Mouse (Mus musculus) liver, embryonic 14.5 days (tissue): Measurements from ENCODE around the gene Igsf21. TPM values are rescaled to one million over a fixed set of nuclear protein-coding genes. Genes with fewer than 3 reads are reported as not detected.

Source experiments
- ATAC-seq: fragments of 200-750 bp; cut with Nextera tagmentation; 2 replicates; pipeline ENCODE4 v1.8.0; 2017; ENCODE audit warnings: moderate number of reproducible peaks, mild to moderate bottlenecking, moderate library complexity; ENCODE audit not compliant: insufficient read depth
- DNase-seq, 3 experiments: peaks; one replicate each; pipeline ENCODE4 v3.0.0-alpha.2; 2012 to 2013; ENCODE audit warnings: low read depth in 3 of 3, low spot score in 3 of 3
- H3K27ac ChIP-seq: fragments of 300-500 bp; sonication (generic); 2 replicates; pipeline ENCODE4 v1.5.1; 2014; ENCODE audit warnings: moderate library complexity, mild to moderate bottlenecking, control low read depth, inconsistent platforms
- H3K27me3 ChIP-seq: fragments of 300-500 bp; sonication (generic); 2 replicates; pipeline ENCODE4 v1.6.1; 2014; ENCODE audit warnings: mild to moderate bottlenecking, low read length, moderate library complexity; ENCODE audit not compliant: control insufficient read depth, insufficient read depth
- H3K36me3 ChIP-seq: fragments of 300-500 bp; sonication (generic); replicated peaks from 2 replicates; pipeline ENCODE4 v1.6.1; 2014; ENCODE audit warnings: low read depth; ENCODE audit not compliant: control insufficient read depth, insufficient read depth
- H3K4me1 ChIP-seq, 2 experiments: fragments of 200-500 bp in 1 of 2; fragments of 300-500 bp in 1 of 2; sonication (generic) in 1 of 2; replicated peaks; 2 replicates each; pipeline ENCODE4 v1.6.1; 2012 to 2014; ENCODE audit warnings: antibody characterized with exemption in 1 of 2, inconsistent platforms in 1 of 2, low read length in 1 of 2; ENCODE audit not compliant: control insufficient read depth in 2 of 2, insufficient read depth in 2 of 2
- H3K4me2 ChIP-seq: fragments of 300-500 bp; sonication (generic); 2 replicates; pipeline ENCODE4 v1.6.1; 2014; ENCODE audit warnings: low read depth, mild to moderate bottlenecking, control low read depth, moderate library complexity
- H3K4me3 ChIP-seq, 2 experiments: fragments of 200-500 bp in 1 of 2; fragments of 300-500 bp in 1 of 2; sonication (generic) in 1 of 2; 2 replicates each; pipeline ENCODE4 v1.5.1; 2012 to 2014; ENCODE audit warnings: low read depth in 2 of 2, low read length in 2 of 2, mild to moderate bottlenecking in 2 of 2, control low read depth in 1 of 2, inconsistent platforms in 1 of 2, moderate library complexity in 1 of 2; ENCODE audit not compliant: insufficient read depth in 1 of 2
- H3K9ac ChIP-seq: fragments of 300-500 bp; sonication (generic); replicated peaks from 2 replicates; pipeline ENCODE4 v1.6.1; 2014; ENCODE audit warnings: mild to moderate bottlenecking, control low read depth, moderate library complexity
- H3K9me3 ChIP-seq: fragments of 300-500 bp; sonication (generic); 2 replicates; pipeline ENCODE4 v1.6.1; 2016; ENCODE audit warnings: low read length, mixed read lengths; ENCODE audit not compliant: control insufficient read depth
- CTCF ChIP-seq: IDR thresholded peaks from 2 replicates; pipeline ENCODE4 v1.5.1; 2016; ENCODE audit warnings: antibody characterized with exemption, low read depth, control low read depth
- EP300 ChIP-seq: IDR thresholded peaks from 2 replicates; pipeline ENCODE4 v1.6.1; 2016; ENCODE audit warnings: antibody characterized with exemption, low read depth
- WGBS: fragments of 180-500 bp; shearing (Covaris S2); extraction: QIAGEN DNeasy Blood & Tissue Kit; methylation state at CpG from one replicate; pipeline ENCODE4 v1.1.7; 2014; ENCODE audit not compliant: insufficient replicate concordance; 5-methylcytosine and 5-hydroxymethylcytosine counted together
- polyA plus RNA-seq, 2 experiments: library from polyadenylated mRNA; depleted of rRNA in 1 of 2; stranded (reverse) in 1 of 2; unstranded in 1 of 2; fragments of >200 nt; fragmentation: Nextera tagmentation in 1 of 2; extraction: Ambion mirVana in 1 of 2; gene quantifications; 2 replicates each; pipeline versions ENCODE4 v1.2.1 to v1.2.3; 2012 to 2014

Gene Igsf21
- polyA plus RNA-seq, 2 experiments: 0.18 TPM; not detected in 1

DNA sequence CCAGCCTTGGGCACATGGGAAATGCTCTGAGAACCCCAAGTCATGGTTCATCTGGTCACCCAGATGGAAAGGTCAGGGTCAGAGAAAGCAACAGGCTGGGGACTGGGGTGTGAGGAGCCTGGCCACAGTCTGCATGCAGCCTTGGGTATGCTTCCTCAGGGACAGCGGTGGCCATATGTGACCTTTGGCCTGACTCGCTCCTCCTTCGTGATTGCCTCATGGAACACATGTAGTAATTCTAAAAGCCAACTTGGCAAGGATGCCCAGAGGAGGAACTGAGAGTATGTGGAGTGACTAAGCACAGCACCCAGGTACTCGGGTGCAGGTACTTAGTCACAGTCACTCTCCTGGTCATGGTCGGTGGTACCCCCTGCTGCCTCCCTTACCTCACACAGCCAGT is 245.7 kb downstream of the Igsf21 start:
- ATAC-seq: no peak
- H3K4me3 ChIP-seq: no peak overlapping the region
- H3K36me3 ChIP-seq: no peaks in the 10 kb centered on the region
- H3K9ac ChIP-seq: no peak overlapping the region
- H3K27me3 ChIP-seq: peaks cover 4% of the 10 kb centered on the region
- no peak for TF ChIP-seq EP300
- TF ChIP-seq CTCF: no peak
- no peaks in the 10 kb centered on the region for H3K9me3 ChIP-seq
- WGBS: 62% methylated on average over 5 of the region's 5 CpGs
- H3K4me1 ChIP-seq: no peaks in the 10 kb centered on the region
- H3K4me2 ChIP-seq: no peak overlapping the region
- H3K27ac ChIP-seq: no peak overlapping the region
- no peak for DNase-seq

GRCm38 (mm10) chr4:139999033-139999432 is 247.6 kb downstream of the Igsf21 start:
- no peaks in the 10 kb centered on the region for H3K36me3 ChIP-seq
- WGBS: 52% methylated on average over 7 of the region's 7 CpGs

GRCm38 (mm10) chr4:139995659-139996058 is 250.9 kb downstream of the Igsf21 start:
- ATAC-seq (no peak), DNase-seq (no peak)
- no peaks in the 10 kb centered on the region for H3K9me3 ChIP-seq
- H3K4me1 ChIP-seq: no peaks in the 10 kb centered on the region; a peak in 1 of 4 replicates
- WGBS: 53% methylated on average over 8 of the region's 8 CpGs
- H3K4me3 ChIP-seq: no peak overlapping the region
- no peaks in the 10 kb centered on the region for H3K27me3 ChIP-seq
- H3K9ac ChIP-seq: no peak overlapping the region
- H3K27ac ChIP-seq: no peak overlapping the region
- no peaks in the 10 kb centered on the region for H3K36me3 ChIP-seq
- H3K4me2 ChIP-seq: no peak overlapping the region
- no peak for TF ChIP-seq EP300
- no peak for TF ChIP-seq CTCF

More at GRCm38 (mm10) chr4:139999033-139999432, 247.6 kb downstream of the Igsf21 start:
- Histone ChIP-seq H3K4me1 (no peaks in the 10 kb centered on the region), H3K27me3 (no peaks in the 10 kb centered on the region; the same call in 1 of the 2 replicates), H3K9ac (no peak overlapping the region), H3K9me3 (no peaks in the 10 kb centered on the region), H3K27ac (no peak overlapping the region), H3K4me2 (no peak overlapping the region), H3K4me3 (no peak overlapping the region)
- TF ChIP-seq CTCF (no peak), EP300 (no peak)
- no peak for DNase-seq
- no peak for ATAC-seq

- H3K27me3 ChIP-seq: no peaks in the 10 kb centered on the region
- H3K4me2 ChIP-seq: no peak overlapping the region
- no peak overlapping the region for H3K9ac ChIP-seq
- DNase-seq (no peak), ATAC-seq (no peak)
- no peaks in the 10 kb centered on the region for H3K9me3 ChIP-seq
- H3K4me3 ChIP-seq: no peak overlapping the region
- H3K36me3 ChIP-seq: no peaks in the 10 kb centered on the region
- no peaks in the 10 kb centered on the region; a peak in 1 of 4 replicates for H3K4me1 ChIP-seq
- H3K27ac ChIP-seq: no peak overlapping the region
- no peak for TF ChIP-seq CTCF
- TF ChIP-seq EP300: no peak
- WGBS: 16% methylated on average over 13 of the region's 16 CpGs
Observed at GRCm38 (mm10) chr4:139993111-139993755, 253.4 kb downstream of the Igsf21 start.

DNA sequence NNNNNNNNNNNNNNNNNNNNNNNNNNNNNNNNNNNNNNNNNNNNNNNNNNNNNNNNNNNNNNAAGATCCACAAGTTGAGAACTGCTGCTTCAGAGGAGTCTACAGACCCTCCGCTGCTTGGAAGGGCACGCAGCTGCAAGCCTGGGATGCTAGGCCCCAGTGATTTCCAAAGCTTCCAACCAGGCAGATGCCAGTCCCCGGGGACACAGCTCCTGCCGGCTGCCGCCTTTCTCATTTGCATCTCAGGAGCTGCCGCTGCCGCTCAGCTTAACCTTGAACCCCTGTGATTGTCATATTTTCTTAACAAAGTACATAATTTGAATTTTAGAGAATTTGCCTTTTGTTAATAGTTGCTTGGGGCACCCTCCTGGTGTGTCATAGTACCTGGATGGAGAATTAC is 259.7 kb downstream of the Igsf21 start:
- TF ChIP-seq CTCF (no peak), EP300 (no peak)
- Histone ChIP-seq H3K4me1 (no peaks in the 10 kb centered on the region), H3K4me3 (no peak overlapping the region), H3K36me3 (no peaks in the 10 kb centered on the region), H3K4me2 (no peak overlapping the region), H3K9me3 (no peaks in the 10 kb centered on the region), H3K27me3 (no peaks in the 10 kb centered on the region), H3K27ac (no peak overlapping the region), H3K9ac (no peak overlapping the region)
- 44% methylated on average over 7 of the region's 7 CpGs for WGBS
- DNase-seq (no peak), ATAC-seq (no peak)
